Mouse (Mus musculus) gastrocnemius, postnatal 14 days (tissue): ENCODE data around the gene Rasgef1a. TPM values are rescaled to one million over a fixed set of nuclear protein-coding genes. Genes with fewer than 3 reads are reported as not detected.

Source experiments
- DNase-seq: peaks from one replicate; pipeline ENCODE4 v3.0.0; 2021; ENCODE audit warnings: mixed read lengths
- intact Hi-C: fragments of 180-260 bp; cut with DNase I; formaldehyde crosslinking; loops from one replicate; pipeline ENCODE4 v1.15.1; 2025; ENCODE audit warnings: low total_unique reads
- total RNA-seq, 2 experiments: library from RNA; stranded (reverse); gene quantifications; 2 replicates each; pipeline ENCODE4 v1.2.3; 2021

Gene Rasgef1a
- total RNA-seq, 2 experiments from 2014 or later = 0.27 to 0.29 TPM

DNA sequence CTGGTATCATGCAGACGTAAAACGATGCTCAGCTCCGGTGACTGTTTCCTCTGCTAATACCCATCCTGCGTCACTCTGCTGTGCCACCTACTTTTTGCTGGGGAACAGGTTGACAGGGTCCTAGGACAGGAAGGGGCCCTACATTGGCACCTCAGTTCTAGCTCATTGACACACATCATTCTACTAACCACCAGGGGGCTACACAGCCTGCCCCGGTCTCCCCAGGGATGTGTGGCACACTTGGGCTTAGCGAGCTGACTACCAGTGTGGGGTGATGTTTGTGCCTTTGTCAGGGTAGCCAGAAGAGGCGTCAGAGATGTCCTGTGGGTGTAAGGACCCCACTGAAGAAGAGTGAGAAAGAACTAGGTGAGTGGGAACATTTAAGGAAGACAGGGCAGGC is 56.5 kb downstream of the Rasgef1a start:
- intact Hi-C loops = no loop called here
- no peak for DNase-seq

- DNase-seq = no peak
- intact Hi-C loops = no loop called here
These were observed 59.2 kb downstream of the Rasgef1a start for GRCm38 (mm10) chr6:118070321-118071012.

DNA sequence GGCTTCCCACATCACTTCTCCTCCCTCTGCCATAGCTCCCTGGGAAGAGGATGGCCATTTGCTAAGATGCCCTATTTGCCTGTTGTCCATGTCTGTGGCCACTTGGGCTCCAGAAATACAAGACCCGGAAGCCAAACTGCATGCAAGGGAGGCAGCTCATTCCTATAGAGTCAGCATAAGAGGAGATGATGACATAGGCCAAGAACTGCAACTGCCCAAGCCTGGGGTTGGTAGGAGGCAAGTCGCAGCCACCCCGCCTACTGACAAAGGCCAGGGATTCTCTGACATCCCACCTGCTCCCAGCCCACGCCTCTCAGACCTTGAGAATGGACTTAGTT is 59.7 kb downstream of the Rasgef1a start:
- intact Hi-C loops = no loop called here
- no peak for DNase-seq

DNA sequence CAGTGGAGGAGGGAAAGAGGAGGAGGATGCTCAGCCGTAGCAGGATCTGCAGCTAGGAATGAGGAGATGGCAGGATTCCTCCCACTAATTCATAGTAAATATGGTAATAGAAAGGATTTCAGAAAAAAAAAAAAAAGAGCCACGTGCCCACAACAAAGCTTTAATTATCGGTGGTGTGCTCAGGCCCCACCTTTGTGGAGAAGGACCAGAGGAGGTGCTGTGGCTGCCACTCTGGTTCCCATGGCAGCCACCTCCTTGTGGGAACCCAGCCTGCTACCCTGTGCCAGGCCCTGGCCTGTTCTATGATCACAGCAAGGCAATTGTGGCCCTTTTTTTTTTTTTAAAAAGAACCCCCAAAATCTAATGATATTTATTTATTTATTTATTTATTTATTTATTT is 60.2 kb downstream of the Rasgef1a start:
- no peak for DNase-seq
- intact Hi-C loops = no loop called here

GRCm38 (mm10) chr6:118072176-118072575 is 60.9 kb downstream of the Rasgef1a start:
- DNase-seq = no peak
- intact Hi-C loops = no loop called here

GRCm38 (mm10) chr6:118074151-118074550 is 62.9 kb downstream of the Rasgef1a start:
- no peak for DNase-seq
- intact Hi-C loops = no loop called here

GRCm38 (mm10) chr6:118076256-118076655 is 65.0 kb downstream of the Rasgef1a start:
- intact Hi-C loops = no loop called here
- DNase-seq = no peak

- intact Hi-C loops = no loop called here
- no peak for DNase-seq
These were observed 65.5 kb downstream of the Rasgef1a start for GRCm38 (mm10) chr6:118076748-118077147.

DNA sequence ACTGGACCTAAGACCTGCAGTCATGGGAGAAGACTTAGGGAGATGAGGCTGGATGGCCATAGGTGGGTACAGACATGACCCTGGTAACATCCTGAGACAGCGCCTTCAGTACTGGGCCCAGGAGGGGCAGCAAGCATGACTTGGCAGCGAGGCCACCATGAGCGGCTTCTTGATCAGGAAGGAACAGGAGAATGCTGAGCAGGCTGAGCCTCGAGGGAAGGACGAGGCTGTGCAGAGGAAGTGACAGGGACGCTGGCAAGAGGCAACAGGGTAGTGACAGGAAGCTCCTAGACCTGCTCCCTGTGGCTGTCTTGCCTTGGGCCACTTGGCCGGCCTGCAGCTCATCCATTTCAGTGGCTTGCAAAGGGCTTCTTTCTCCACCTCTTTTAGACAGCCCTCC is 66.2 kb downstream of the Rasgef1a start:
- no peak for DNase-seq
- intact Hi-C loops = no loop called here

DNA sequence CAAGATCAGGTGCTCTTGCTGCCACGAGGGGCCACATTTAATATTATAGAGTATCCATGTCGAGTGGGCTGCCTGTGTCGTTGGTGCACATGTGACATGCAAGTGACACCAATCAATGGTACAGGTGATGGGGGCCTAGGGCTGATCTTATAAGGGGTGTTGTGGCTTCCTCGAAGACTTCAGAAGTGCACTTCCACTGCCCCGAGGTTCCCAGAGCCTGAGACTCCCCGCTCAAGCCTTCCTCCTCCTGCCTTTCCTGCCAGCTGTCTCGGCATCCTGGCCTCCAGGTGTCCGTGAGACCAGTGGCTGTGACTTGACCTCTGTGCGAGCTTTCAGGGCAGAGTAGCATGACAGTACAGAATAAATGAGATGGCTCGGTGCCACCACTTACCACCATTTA is 67.5 kb downstream of the Rasgef1a start:
- no peak for DNase-seq
- intact Hi-C loops = no loop called here

DNA sequence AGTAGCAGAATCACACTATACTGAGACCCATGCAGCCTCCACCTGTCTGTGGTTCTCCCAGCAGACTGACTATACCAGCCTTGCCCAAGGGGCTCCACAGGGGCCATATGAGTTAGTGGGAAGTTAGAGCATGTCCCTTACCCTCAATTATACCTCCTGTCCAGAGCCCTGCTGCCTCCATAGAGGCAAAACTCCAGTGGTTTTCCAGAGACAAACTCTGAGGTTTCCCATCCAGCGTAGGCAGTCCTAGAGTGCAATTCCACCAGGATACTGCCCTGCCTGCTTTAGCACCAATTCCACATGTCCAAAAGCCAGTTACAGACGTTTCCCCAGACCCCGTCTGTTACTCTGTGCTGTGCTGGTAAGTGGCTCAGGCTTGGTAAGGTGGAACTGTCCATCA is 68.1 kb downstream of the Rasgef1a start:
- no peak for DNase-seq
- intact Hi-C loops = no loop called here

DNA sequence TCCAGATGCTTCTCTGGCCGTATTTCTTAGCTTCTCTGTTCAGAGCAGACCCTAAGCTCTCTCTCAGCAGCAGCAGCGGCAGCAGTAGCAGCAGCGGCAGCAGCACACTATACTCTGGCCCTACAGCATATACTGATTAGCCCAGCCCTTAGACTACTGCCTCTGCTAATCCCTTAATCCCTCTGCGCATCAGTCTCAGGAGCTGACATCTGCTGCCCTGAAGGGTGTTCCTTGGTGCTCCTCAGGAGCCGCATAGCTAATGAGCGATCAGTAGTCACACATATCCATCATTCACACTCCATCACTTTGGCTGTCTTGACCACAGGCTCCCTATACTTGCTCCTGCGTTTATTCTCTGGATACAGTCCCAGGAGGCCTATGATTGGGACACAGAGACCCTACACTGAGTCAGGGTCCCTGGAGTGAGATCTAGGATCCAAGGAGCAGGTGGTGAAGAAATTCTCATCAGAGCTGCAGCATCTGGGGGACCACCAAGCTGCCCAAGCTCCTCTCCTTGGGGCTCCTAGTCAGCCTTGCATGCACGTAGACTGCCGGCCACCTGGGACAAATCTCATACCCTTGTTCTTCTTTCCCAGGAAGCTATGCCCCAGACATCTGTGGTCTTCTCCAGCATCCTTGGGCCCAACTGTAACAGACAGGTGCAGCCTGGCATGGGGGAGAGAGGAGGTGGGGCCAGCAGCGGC is 68.7 kb downstream of the Rasgef1a start:
- intact Hi-C loops = no loop called here
- no peak for DNase-seq

- no peak for DNase-seq
- intact Hi-C loops = no loop called here
These were observed 69.5 kb downstream of the Rasgef1a start for GRCm38 (mm10) chr6:118080711-118081110.

GRCm38 (mm10) chr6:118082384-118082783 is 71.1 kb downstream of the Rasgef1a start:
- intact Hi-C loops = no loop called here
- no peak for DNase-seq

- DNase-seq = no peak
- intact Hi-C loops = no loop called here
These were observed 72.4 kb downstream of the Rasgef1a start for GRCm38 (mm10) chr6:118083608-118084007.

DNA sequence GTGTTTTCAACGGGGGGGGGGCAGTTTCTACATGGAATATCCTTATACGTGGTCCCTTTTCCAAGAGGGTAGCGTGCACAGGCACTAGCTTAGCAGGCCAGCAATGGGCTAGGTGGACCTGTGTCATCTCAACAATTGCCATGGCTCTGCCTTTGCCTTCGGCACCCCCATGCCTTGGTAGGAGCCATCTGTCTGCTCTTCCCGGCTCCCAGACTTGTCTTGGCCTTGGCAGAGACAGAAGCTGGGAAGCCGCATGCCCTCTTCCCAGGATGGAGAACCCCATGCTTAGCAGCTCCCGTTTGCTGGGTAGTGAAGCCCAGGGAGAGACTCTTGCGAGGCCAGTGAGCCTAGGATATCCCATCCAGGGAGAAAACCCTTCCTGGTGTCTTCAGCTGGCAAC is 73.4 kb downstream of the Rasgef1a start:
- intact Hi-C loops = no loop called here
- no peak for DNase-seq

DNA sequence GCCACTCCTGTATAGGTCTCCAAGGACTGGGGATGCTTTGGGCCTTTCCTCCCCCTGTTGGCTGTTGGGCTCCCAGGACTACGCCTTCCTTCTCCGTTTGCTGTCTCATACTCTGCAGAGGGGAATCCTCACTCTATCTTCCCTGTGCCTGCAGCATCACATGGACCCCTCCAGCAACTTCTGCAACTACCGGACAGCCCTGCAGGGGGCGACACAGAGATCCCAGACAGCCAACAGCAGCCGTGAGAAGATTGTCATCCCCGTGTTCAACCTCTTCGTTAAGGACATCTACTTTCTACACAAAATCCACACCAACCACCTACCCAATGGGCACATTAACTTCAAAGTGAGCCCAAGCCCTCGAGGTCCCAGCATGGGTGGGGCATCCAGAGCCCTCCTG is 76.7 kb downstream of the Rasgef1a start:
- intact Hi-C loops = no loop called here
- DNase-seq = no peak

DNA sequence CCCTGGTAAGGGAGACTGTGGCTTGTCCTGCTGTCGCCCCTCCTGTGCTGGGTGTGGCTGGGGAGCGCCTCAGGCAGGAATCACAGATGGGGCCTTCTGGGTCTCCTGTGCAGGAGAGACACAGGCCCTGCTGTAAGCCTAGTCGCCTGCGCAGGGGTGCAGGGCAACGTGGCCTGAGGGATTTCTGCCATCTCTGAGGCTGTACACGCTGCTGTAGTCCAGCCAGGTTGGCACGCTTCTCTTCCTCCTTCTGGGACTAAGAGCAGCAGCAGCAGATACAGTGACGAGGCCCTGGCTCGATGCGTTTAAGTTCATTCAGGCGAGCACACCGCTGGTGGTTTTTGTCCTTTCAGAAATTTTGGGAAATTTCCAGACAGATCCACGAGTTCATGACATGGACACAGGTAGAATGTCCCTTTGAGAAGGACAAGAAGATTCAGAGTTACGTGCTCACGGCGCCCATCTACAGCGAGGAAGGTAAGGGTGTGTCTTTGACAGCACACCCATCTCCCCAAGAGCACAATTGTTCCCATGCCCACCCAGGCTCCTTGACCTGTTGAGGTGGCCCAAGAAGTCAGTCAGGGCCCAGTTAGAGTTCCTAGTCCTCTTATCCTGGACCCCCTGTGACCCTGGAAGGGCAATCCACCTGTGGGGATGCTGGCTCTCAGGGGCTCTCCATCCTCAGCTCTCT is 77.7 kb downstream of the Rasgef1a start:
- intact Hi-C loops = no loop called here
- no peak for DNase-seq

- DNase-seq = no peak
- intact Hi-C loops = no loop called here
These were observed 79.6 kb downstream of the Rasgef1a start for GRCm38 (mm10) chr6:118090827-118091226.

DNA sequence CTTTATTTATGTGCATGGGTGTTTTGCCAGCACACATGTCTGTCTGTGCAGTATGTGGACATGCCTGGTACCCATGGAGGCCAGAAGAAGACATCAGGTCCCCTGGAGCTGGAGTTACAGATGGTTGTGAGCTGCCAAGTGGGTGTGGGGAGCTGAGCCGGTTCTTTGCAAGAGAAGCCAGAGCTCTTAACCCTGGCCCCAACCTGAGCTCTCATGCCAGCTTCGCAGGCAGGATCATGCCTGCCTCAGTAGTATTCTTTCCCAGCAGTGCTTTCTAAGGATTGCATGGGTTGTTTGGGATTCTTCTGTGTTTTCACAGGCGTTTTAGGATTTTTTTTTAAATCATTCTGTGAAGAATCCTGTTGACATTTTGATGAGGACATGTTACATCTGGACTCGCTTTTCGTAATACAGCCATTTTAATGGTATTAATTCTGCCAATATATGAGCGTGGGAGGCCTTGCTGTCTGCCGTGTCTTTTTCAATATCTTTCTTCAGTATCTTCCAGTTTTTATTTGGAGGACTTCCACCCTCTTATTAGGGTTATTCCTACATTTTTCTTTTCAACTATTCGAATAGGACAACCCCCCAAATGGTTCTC is 86.6 kb downstream of the Rasgef1a start:
- intact Hi-C loops = no loop called here

More for the DNA sequence above, 86.6 kb downstream of the Rasgef1a start:
- DNase-seq = no peak
